Mouse (Mus musculus) midbrain, postnatal 0 days (tissue): Measurements from ENCODE around the gene Ackr1. TPM values are rescaled to one million over a fixed set of nuclear protein-coding genes. Genes with fewer than 3 reads are reported as not detected.
A peak's percentile ranks its signal among the peaks of the same experiment; 100 is the strongest.

Source experiments
- ATAC-seq: fragments of 200-750 bp; cut with Nextera tagmentation; 2 replicates; pipeline ENCODE4 v1.8.0; 2017; ENCODE audit warnings: moderate number of reproducible peaks, mild to moderate bottlenecking, moderate TSS enrichment, moderate library complexity; ENCODE audit not compliant: low FRiP score
- DNase-seq: peaks from one replicate; pipeline ENCODE4 v3.0.0-alpha.2; 2015; ENCODE audit warnings: low spot score
- H3K27ac ChIP-seq: fragments of 300-500 bp; sonication (generic); 2 replicates; pipeline ENCODE4 v1.5.1; 2014; ENCODE audit warnings: low read depth, mild to moderate bottlenecking, low read length, mixed read lengths
- H3K27me3 ChIP-seq: fragments of 300-500 bp; sonication (generic); 2 replicates; pipeline ENCODE4 v1.6.1; 2014; ENCODE audit warnings: low read length, control low read depth, mixed read lengths; ENCODE audit not compliant: insufficient read depth
- H3K36me3 ChIP-seq: fragments of 300-500 bp; sonication (generic); 2 replicates; pipeline ENCODE4 v1.6.1; 2014; ENCODE audit warnings: low read length, control low read depth, mixed read lengths; ENCODE audit not compliant: insufficient read depth
- H3K4me1 ChIP-seq: fragments of 300-500 bp; sonication (generic); 2 replicates; pipeline ENCODE4 v1.6.1; 2014; ENCODE audit warnings: mild to moderate bottlenecking, control low read depth, antibody characterized with exemption, low read length, mixed read lengths; ENCODE audit not compliant: insufficient read depth
- H3K4me2 ChIP-seq: fragments of 300-500 bp; sonication (generic); 2 replicates; pipeline ENCODE4 v1.6.1; 2014; ENCODE audit warnings: low read depth, mild to moderate bottlenecking, low read length, mixed read lengths; ENCODE audit not compliant: poor library complexity, severe bottlenecking
- H3K4me3 ChIP-seq: fragments of 300-500 bp; sonication (generic); 2 replicates; pipeline ENCODE4 v1.5.1; 2014; ENCODE audit warnings: low read depth, mild to moderate bottlenecking, low read length, moderate library complexity
- H3K9ac ChIP-seq: fragments of 300-500 bp; sonication (generic); replicated peaks from 2 replicates; pipeline ENCODE4 v1.6.1; 2014; ENCODE audit warnings: mild to moderate bottlenecking, low read length, moderate library complexity, mixed read lengths; ENCODE audit not compliant: poor library complexity, severe bottlenecking
- H3K9me3 ChIP-seq: fragments of 300-500 bp; sonication (generic); 2 replicates; pipeline ENCODE4 v1.6.1; 2016; ENCODE audit warnings: low read length, control low read depth
- CTCF ChIP-seq: IDR thresholded peaks from 2 replicates; pipeline ENCODE4 v1.5.1; 2016; ENCODE audit warnings: antibody characterized with exemption, mild to moderate bottlenecking
- WGBS: fragments of 180-500 bp; shearing (Covaris S2); extraction: QIAGEN DNeasy Blood & Tissue Kit; methylation state at CpG from one replicate; pipeline ENCODE4 v1.1.7; 2014; 5-methylcytosine and 5-hydroxymethylcytosine counted together
- polyA plus RNA-seq: library from polyadenylated mRNA; unstranded; fragments of >200 nt; fragmentation: Nextera tagmentation; extraction: Ambion mirVana; gene quantifications from 2 replicates; pipeline ENCODE4 v1.2.1, GENCODE M21; 2015
- total RNA-seq: library from RNA; depleted of rRNA; stranded (reverse); fragments of >200 nt; gene quantifications from 2 replicates; pipeline ENCODE4 v1.2.3, GENCODE M21; 2014

Gene Ackr1
- total and polyA plus RNA-seq, 2 experiments from 2014 or later: 24.1 to 38.0 TPM

DNA sequence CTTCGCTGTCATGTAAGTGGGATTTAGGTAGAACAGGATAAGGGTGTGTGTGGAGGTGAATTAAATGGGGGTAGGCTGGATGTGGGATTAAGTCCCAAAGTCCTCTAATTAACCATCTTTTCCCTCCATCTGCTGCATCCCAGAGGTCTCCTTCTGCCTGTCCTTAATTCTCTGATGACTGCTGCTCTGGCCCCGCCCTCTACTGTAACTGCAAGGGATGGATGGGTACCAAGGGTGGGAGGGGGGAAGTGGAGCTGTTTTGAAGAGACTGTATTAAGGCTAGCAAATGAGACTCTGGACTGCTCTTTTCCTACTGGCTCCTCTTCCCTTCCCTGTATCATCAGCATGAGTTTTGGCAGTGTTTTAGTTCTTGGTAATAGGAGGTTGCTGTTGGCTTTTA lies 36.1 kb upstream of the Ackr1 start:
- Histone ChIP-seq H3K4me2 (no peak overlapping the region), H3K4me1 (peaks cover 10% of the 10 kb centered on the region; the same call in 1 of the 2 replicates), H3K27ac (no peak overlapping the region), H3K9ac (no peak overlapping the region), H3K36me3 (no peaks in the 10 kb centered on the region), H3K9me3 (no peaks in the 10 kb centered on the region), H3K4me3 (no peak overlapping the region), H3K27me3 (no peaks in the 10 kb centered on the region)
- DNase-seq (no peak), ATAC-seq (no peak)
- WGBS: 71% methylated on average over 2 of the region's 2 CpGs
- no peak for TF ChIP-seq CTCF

- H3K27me3 ChIP-seq: no peaks in the 10 kb centered on the region
- H3K27ac ChIP-seq: peak within 1 kb of the TSS; percentile 95
- WGBS: under 1% methylated on average over 45 of the region's 46 CpGs
- H3K9me3 ChIP-seq: no peaks in the 10 kb centered on the region
- peak within 1 kb of the TSS; percentile 100 for H3K9ac ChIP-seq
- DNase-seq: peak; percentile 90
- no peak for TF ChIP-seq CTCF
- peak within 1 kb of the TSS; percentile 85 for H3K4me2 ChIP-seq
- H3K4me1 ChIP-seq: peaks cover 19% of the 10 kb centered on the region; the same call in 1 of the 2 replicates
- peak within 1 kb of the TSS; percentile 99 for H3K4me3 ChIP-seq
- no peaks in the 10 kb centered on the region for H3K36me3 ChIP-seq
- peak; percentile 88 for ATAC-seq
Observed at GRCm38 (mm10) chr1:173367356-173368046, 34.0 kb upstream of the Ackr1 start, which contains the start of gene Cadm3. Cadm3 (minus strand) TSS chr1:173367695.

GRCm38 (mm10) chr1:173366701-173367355 lies 33.3 kb upstream of the Ackr1 start:
- Histone ChIP-seq H3K27me3 (no peaks in the 10 kb centered on the region), H3K4me1 (peaks cover 19% of the 10 kb centered on the region; the same call in 1 of the 2 replicates), H3K4me3 (peak overlapping the region; percentile 99), H3K4me2 (peak overlapping the region; percentile 85), H3K9ac (peak overlapping the region; percentile 100), H3K9me3 (no peaks in the 10 kb centered on the region), H3K27ac (peak overlapping the region; percentile 95), H3K36me3 (no peaks in the 10 kb centered on the region)
- no peak; the same call in 1 of the 2 replicates for TF ChIP-seq CTCF
- WGBS: 0% methylated on average over 30 of the region's 31 CpGs
- DNase-seq (peak; percentile 54), ATAC-seq (peak; percentile 68)

- no peak for DNase-seq
- WGBS: under 1% methylated on average over 12 of the region's 13 CpGs
- peak; percentile 29 for ATAC-seq
- Histone ChIP-seq H3K4me1 (peaks cover 19% of the 10 kb centered on the region; the same call in 1 of the 2 replicates), H3K27me3 (no peaks in the 10 kb centered on the region), H3K9me3 (no peaks in the 10 kb centered on the region), H3K4me3 (peak overlapping the region; percentile 99), H3K4me2 (peak overlapping the region; percentile 85), H3K27ac (peak overlapping the region; percentile 95), H3K36me3 (no peaks in the 10 kb centered on the region), H3K9ac (peak overlapping the region; percentile 100)
- no peak for TF ChIP-seq CTCF
Observed at GRCm38 (mm10) chr1:173365970-173366409, 32.4 kb upstream of the Ackr1 start.

GRCm38 (mm10) chr1:173364125-173364800 lies 30.7 kb upstream of the Ackr1 start:
- H3K4me2 ChIP-seq: no peak overlapping the region
- TF ChIP-seq CTCF: no peak

More at GRCm38 (mm10) chr1:173364125-173364800, 30.7 kb upstream of the Ackr1 start:
- Histone ChIP-seq H3K4me1 (peaks cover 19% of the 10 kb centered on the region; the same call in 1 of the 2 replicates), H3K27me3 (no peaks in the 10 kb centered on the region), H3K4me3 (no peak overlapping the region), H3K9me3 (no peaks in the 10 kb centered on the region), H3K9ac (no peak overlapping the region), H3K36me3 (no peaks in the 10 kb centered on the region), H3K27ac (no peak overlapping the region)
- WGBS: 80% methylated on average over 4 of the region's 4 CpGs
- no peak for ATAC-seq
- DNase-seq: no peak
